Mouse (Mus musculus) gastrocnemius, postnatal 36 days (tissue): Measurements from ENCODE around the gene Unc5c. TPM values are rescaled to one million over a fixed set of nuclear protein-coding genes. Genes with fewer than 3 reads are reported as not detected.

Source experiments
- DNase-seq, 2 experiments: peaks; one replicate each; pipeline ENCODE4 v3.0.0; 2022
- intact Hi-C: fragments of 180-260 bp; cut with DNase I; formaldehyde crosslinking; loops from one replicate; pipeline ENCODE4 v1.15.1; 2025
- total RNA-seq, 2 experiments: library from RNA; stranded (reverse); gene quantifications; 2 replicates each; pipeline ENCODE4 v1.2.3; 2021

Gene Unc5c
- total RNA-seq, 2 experiments from 2014 or later: not detected

GRCm38 (mm10) chr3:141595073-141595472 lies 130.1 kb downstream of the Unc5c start:
- intact Hi-C loops: no loop called here
- no peak for DNase-seq

- intact Hi-C loops: no loop called here
- no peak for DNase-seq
Observed at GRCm38 (mm10) chr3:141596461-141596860, 131.4 kb downstream of the Unc5c start.

GRCm38 (mm10) chr3:141596881-141597280 lies 131.9 kb downstream of the Unc5c start:
- intact Hi-C loops: no loop called here

GRCm38 (mm10) chr3:141597974-141598373 lies 133.0 kb downstream of the Unc5c start:
- no peak for DNase-seq
- intact Hi-C loops: no loop called here

More at GRCm38 (mm10) chr3:141596881-141597280, 131.9 kb downstream of the Unc5c start:
- DNase-seq: no peak

GRCm38 (mm10) chr3:141598936-141599335 lies 133.9 kb downstream of the Unc5c start:
- intact Hi-C loops: no loop called here
- no peak for DNase-seq

GRCm38 (mm10) chr3:141601072-141601549 lies 136.1 kb downstream of the Unc5c start:
- DNase-seq: no peak
- intact Hi-C loops: no loop called here

GRCm38 (mm10) chr3:141616718-141617117 lies 151.7 kb downstream of the Unc5c start:
- no peak for DNase-seq
- intact Hi-C loops: no loop called here

- intact Hi-C loops: no loop called here
Observed at GRCm38 (mm10) chr3:141618675-141619074, 153.7 kb downstream of the Unc5c start.

GRCm38 (mm10) chr3:141621496-141621895 lies 156.5 kb downstream of the Unc5c start:
- intact Hi-C loops: no loop called here
- DNase-seq: no peak

More at GRCm38 (mm10) chr3:141618675-141619074, 153.7 kb downstream of the Unc5c start:
- DNase-seq: no peak

- no peak for DNase-seq
- intact Hi-C loops: no loop called here
Observed at GRCm38 (mm10) chr3:141626935-141627638, 162.1 kb downstream of the Unc5c start.

GRCm38 (mm10) chr3:141627639-141627977 lies 162.6 kb downstream of the Unc5c start:
- intact Hi-C loops: no loop called here

GRCm38 (mm10) chr3:141629431-141629830 lies 164.4 kb downstream of the Unc5c start:
- intact Hi-C loops: no loop called here

More at GRCm38 (mm10) chr3:141627639-141627977, 162.6 kb downstream of the Unc5c start:
- DNase-seq: no peak

GRCm38 (mm10) chr3:141637900-141638299 lies 172.9 kb downstream of the Unc5c start:
- intact Hi-C loops: no loop called here
- DNase-seq: no peak

More at GRCm38 (mm10) chr3:141629431-141629830, 164.4 kb downstream of the Unc5c start:
- no peak for DNase-seq

- no peak for DNase-seq
- intact Hi-C loops: no loop called here
Observed at GRCm38 (mm10) chr3:141644264-141644663, 179.2 kb downstream of the Unc5c start.

GRCm38 (mm10) chr3:141646588-141646987 lies 181.6 kb downstream of the Unc5c start:
- no peak for DNase-seq
- intact Hi-C loops: no loop called here

- no peak for DNase-seq
Observed at GRCm38 (mm10) chr3:141650658-141651057, 185.6 kb downstream of the Unc5c start.

GRCm38 (mm10) chr3:141653915-141654314 lies 188.9 kb downstream of the Unc5c start:
- intact Hi-C loops: no loop called here
- no peak for DNase-seq

More at GRCm38 (mm10) chr3:141650658-141651057, 185.6 kb downstream of the Unc5c start:
- intact Hi-C loops: no loop called here

GRCm38 (mm10) chr3:141659041-141659789 lies 194.2 kb downstream of the Unc5c start:
- intact Hi-C loops: no loop called here
- DNase-seq: no peak

GRCm38 (mm10) chr3:141660065-141661062 lies 195.3 kb downstream of the Unc5c start:
- intact Hi-C loops: no loop called here
- DNase-seq: no peak

- no peak for DNase-seq
- intact Hi-C loops: no loop called here
Observed at GRCm38 (mm10) chr3:141689113-141689512, 224.1 kb downstream of the Unc5c start.
